Mouse (Mus musculus) cerebellum, adult 2 months (tissue): ENCODE results near the gene Sec24c.

Experiments
- CTCF ChIP-seq: fragments of 200-500 bp; IDR thresholded peaks from 2 replicates; pipeline ENCODE4 v1.5.1; 2011; ENCODE audit warnings: low read depth, mild to moderate bottlenecking, control low read depth, low read length, moderate library complexity, borderline replicate concordance; ENCODE audit not compliant: insufficient read depth
- POLR2A ChIP-seq: fragments of 200-500 bp; IDR thresholded peaks from 2 replicates; pipeline ENCODE4 v1.6.1; 2011; ENCODE audit warnings: low read length, control low read depth, borderline replicate concordance; ENCODE audit not compliant: insufficient read depth

DNA sequence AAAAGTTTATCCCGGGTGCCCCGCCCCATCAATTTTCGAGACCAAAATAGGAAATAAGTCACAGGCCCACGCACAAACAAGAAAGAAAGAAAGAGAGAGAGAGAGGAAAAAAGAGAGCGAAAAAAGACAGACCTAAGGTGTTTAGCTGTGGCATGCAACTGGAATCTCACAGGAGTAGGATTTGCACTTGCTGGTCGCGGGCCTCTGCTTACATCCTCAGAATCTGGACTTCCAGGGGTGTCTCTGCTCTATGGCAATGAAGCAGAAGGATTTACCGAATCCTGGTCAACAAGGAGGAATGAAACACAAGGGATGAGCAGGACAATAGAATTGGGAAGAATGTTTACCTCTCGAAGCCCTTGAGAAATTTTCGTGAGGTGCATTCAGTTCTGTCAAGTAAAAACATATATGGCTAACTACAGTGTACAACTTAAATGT, 32.7 kb upstream of the Sec24c start:
- TF ChIP-seq CTCF = no peak
- TF ChIP-seq POLR2A = no peak
